Mouse (Mus musculus) heart, postnatal 0 days (tissue): ENCODE results near the gene Lalba.

Experiments
- CTCF ChIP-seq: IDR thresholded peaks from 2 replicates; pipeline ENCODE4 v1.5.1; 2016; ENCODE audit warnings: antibody characterized with exemption, control low read depth, low read depth
- EP300 ChIP-seq: IDR thresholded peaks from 2 replicates; pipeline ENCODE4 v1.6.1; 2016; ENCODE audit warnings: antibody characterized with exemption, low read depth

- TF ChIP-seq EP300 (no peak), CTCF (no peak)
Observed at GRCm38 (mm10) chr15:98486433-98487021, 4.0 kb upstream of the Lalba start.
